Mouse (Mus musculus) induced T-regulatory cell, adult 2 months (primary cell): ENCODE data around the gene Ppp2r2c.

Experiments
- DNase-seq: peaks from one replicate; pipeline ENCODE4 v3.0.0-alpha.2; 2012; ENCODE audit warnings: low read depth

The Ppp2r2c gene

DNA sequence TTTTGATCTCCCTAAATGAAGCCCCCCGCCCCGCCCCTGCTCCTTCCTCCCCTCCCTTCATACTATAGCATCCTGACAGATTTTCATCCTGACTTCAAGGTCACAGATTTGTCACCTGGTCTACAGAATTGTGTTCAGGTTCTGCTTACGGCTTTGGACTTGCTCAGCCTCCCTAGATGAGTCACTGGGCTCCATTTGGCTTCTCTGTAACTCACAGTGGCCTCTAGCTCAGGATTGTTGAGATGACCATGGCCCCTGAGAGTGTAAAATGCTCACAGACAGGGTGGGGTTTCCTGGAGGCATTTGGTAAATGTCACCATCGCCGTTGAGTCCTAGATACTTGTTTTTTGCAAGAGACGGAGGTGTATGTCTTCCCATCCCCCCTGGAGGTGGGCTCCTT lies 2.6 kb downstream of the Ppp2r2c start:
- DNase-seq, result no peak

- no peak for DNase-seq
These were observed 7.6 kb downstream of the Ppp2r2c start for GRCm38 (mm10) chr5:36875956-36876355.

GRCm38 (mm10) chr5:36876777-36877396 lies 8.6 kb downstream of the Ppp2r2c start:
- DNase-seq, result no peak

DNA sequence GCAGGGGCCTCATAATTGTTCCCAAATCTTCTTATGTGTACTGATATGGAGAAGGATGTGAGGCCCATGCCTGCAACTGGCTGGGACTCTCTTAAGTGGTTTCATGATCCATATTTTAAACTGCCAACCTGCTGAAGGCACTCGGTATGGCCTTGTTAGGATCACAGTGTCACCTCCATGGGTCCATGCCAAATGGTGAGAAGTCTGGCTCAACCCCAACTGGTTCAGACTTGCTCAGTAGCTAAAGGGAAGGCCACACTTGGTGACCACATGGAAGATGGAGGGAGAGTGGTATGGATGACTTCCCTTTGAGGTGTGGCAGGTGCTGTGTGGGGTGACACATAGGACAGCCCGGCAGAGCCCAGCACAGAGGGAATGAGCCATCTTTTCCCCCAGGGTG lies 9.3 kb downstream of the Ppp2r2c start:
- no peak for DNase-seq

- no peak for DNase-seq
These were observed 10.5 kb downstream of the Ppp2r2c start for GRCm38 (mm10) chr5:36878801-36879200.

- no peak for DNase-seq
These were observed 12.3 kb downstream of the Ppp2r2c start for GRCm38 (mm10) chr5:36880622-36881021.

DNA sequence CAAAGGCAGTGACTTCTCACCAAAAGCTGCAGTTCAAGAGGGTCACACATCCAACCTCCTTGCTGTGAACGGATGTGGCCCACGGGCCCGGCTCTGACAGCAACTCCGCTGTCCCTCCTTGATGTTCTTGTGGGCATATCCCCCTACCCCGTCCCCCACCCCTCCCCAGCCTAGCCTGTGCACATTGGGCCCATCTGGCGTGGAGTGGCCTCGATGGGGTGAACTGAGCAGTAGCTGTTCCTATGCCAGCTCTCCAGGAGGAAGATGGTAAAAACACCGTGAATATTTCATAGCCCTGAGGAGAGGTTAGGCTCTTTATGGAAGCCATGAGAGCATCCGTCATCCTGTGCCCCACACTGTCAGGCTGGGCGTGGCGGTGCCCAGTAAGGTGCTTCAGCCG lies 15.2 kb downstream of the Ppp2r2c start:
- DNase-seq, result no peak

DNA sequence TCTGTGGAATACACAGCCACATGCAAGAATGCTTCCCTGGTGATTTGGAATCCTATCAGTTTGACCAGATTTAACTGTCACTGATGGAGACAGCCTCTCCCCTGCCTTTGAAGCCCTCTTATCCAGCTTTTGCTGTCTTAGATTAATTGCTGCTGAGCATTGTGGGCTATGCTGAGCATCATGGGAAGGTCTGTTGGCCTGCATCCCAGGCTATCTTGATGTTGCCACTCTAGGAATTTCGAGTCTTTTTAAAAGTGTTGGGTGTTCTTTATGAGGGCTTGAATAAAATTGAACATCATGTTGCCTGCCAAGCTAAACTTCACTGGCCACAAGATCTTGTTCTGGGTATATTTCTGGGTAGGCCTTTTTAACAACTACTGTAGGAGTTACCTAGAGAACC lies 16.8 kb downstream of the Ppp2r2c start:
- DNase-seq, result no peak

DNA sequence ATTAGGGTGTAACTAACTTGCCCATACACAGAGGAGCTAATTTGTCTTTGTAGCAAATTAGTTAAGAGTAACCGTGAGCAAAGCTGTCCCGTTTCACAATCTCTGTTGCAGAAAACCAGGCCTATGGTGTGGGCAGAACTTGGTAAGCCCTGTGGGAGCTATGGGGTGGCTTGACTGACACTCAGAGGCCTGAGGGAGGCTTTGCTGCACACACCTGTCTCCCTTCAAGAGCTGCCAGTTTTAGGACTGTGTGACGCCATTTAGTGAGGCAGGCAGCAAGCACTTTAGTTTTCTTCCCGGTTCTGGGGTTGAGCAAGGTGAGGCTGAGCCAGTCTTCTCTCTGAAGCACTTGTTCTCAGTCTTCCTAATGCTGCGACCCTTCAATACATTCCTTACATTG lies 17.3 kb downstream of the Ppp2r2c start:
- no peak for DNase-seq

GRCm38 (mm10) chr5:36886298-36886697 lies 18.0 kb downstream of the Ppp2r2c start:
- DNase-seq, result no peak

GRCm38 (mm10) chr5:36886852-36887283 lies 18.6 kb downstream of the Ppp2r2c start:
- no peak for DNase-seq

DNA sequence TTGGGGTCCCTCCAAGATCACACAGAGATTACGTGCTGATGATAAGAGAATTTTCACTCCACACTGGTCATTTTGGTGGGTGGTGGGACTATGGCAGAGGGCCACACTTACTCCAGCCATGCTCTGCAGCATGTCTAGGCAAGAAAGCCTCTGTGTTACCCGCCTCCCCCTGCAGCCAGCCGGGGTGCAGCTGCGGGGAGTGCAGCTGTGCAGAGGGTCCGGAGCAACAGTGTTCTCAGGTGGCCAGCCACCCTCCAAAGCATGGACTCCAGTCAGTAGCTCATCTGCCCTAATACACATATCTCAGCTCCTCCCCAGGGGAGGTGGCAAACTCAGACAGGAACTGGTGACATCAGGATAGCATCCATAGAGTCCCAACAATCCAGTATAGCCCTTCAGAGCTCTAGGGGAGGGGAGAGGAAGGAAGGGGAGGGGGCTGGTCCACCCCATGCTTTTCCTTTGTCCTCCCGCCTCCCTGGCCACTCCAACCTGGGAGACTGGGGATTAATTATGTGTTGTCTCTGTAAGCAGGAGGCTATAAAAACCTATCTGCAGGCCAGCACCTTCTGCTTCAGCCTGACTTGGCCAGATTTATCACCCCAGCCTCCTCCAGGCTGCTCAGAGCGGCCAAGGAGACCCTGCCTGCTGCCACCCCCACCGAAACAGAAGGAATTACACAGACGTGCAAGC lies 19.1 kb downstream of the Ppp2r2c start:
- DNase-seq, result no peak

DNA sequence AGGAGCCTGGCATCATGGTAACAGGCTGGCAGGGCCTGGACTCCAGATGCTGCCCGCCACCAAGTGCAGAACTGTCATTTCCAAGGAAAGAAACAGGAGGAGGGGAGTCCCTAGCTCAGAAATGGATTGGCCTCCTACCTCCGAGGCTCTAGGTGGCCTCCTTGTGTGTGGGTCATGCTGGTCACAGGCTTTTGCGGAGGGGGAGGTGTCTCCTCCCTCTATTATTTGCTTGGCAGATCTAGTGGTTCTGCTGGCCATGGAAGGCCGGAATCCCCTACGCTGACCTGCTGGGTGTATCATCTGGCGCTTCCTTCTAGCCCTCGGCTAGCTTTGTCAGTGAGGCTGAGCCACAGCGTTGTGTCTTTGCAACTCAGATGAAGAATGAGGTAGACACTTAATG lies 20.2 kb downstream of the Ppp2r2c start:
- DNase-seq, result no peak

DNA sequence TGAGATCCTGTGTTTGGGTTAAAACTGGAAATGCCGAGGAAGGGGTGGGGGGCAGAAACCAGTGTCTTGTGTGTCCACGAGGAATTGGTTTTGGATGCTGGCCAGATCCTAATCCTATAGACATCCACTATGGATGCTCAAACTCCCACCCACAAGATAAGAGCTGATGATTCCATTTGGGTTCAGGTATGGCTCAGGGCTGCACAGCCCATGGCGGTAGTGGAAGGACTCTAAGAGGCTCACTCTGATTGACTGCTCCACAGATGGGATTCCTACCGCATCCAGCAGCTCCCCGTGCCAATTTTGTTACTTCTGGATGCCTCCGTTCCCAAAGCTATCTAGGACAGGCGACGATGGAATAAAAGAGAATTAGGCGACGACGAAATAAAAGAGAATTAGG lies 20.6 kb downstream of the Ppp2r2c start:
- no peak for DNase-seq

DNA sequence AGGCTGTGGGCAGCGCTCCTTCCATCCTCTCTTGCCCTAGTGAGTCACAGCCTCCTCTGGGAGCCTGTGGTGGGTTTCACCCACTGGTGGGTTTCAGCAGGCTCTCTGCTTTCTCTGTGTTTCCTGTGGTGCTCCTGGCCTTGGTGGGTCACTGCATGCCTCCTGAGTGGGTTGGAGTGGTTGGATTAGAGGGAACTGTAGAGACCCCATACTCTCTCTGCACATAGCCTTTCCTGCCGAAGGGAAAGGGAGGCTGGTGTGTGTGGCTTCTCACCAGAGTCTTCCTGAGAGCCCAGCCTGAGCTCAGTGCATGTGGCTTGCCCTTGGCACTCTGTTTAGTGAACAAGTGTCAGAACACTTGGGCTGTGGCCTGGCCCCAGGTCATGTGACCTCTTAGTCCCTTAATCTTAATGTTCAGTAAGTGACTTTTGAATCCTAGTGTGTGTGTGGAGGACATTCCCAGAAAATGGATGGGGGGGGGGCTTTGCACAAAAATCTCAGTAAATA lies 21.1 kb downstream of the Ppp2r2c start:
- DNase-seq, result no peak

DNA sequence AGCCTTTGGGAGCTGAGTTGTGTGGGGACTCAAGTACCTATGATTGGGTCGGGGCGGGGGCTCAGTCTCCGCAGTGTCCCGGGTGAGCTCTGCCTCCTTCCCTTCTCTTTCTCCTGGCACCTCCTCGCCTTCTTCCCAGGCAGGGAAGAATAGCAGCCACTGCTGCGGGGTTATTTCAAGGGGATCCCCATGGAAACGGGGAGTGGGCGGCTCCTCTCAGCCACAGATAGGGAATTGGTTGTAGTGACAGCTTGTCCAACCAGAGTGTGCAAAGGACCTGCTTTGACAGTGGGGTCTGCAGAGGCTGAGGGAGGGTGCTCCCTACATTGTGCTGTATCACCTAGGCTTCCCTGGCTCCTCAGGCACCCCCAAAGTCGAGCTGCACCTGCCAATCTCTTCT lies 22.5 kb downstream of the Ppp2r2c start:
- no peak for DNase-seq

DNA sequence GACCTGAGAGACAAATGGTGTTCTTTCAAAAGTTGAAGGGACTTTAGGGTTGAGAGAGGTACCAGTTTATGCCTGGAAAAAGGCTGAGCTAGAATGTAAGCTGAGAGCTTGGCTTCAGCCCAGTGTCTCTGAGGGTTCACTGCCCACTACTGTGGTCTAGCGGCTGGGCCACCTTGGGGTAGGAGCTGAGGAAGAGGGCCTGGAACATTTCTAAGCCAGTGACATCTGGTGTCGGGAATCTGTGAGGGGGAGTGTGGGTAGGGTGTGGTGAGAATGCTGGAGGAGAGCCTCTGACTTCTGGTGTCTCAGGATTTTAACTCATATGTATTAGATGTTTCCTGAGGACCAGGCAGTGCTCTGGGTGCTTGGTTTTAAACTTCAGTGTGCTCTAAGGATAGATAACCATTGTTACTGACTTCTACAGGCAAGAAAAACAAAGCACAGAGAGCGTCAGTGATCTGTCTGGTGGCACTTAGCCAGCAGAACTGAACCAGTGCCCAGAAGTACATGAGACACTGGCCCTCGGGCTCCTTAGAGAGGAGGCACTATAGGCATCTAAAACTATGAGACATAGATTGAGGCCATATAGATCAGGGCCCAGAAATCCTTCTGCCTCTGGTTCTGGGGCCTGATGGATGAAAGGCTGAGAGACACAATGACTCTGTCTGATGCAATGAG lies 23.6 kb downstream of the Ppp2r2c start:
- DNase-seq, result no peak

GRCm38 (mm10) chr5:36893263-36893662 lies 24.9 kb downstream of the Ppp2r2c start:
- DNase-seq, result no peak

DNA sequence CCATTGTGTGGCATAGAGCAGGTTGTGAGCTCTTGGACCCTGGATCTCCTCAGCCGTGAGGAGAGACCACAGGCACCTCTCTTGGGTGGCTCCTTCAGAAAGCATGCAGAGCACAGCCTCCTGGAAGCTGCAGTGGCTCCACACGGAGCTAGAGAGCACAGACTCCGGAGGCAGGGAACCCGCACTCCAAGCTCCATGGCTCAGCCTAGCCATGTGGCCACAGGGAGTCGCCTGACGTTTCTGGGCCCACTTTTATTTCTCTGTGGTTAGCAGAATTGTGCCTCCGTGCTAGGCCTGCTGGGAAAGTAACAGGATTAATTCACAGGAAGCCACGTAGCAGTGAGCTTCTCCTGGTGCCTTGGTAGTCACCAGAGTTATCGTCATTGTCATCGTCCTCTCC lies 25.8 kb downstream of the Ppp2r2c start:
- DNase-seq, result no peak

- no peak for DNase-seq
These were observed 26.5 kb downstream of the Ppp2r2c start for GRCm38 (mm10) chr5:36894604-36895368.

DNA sequence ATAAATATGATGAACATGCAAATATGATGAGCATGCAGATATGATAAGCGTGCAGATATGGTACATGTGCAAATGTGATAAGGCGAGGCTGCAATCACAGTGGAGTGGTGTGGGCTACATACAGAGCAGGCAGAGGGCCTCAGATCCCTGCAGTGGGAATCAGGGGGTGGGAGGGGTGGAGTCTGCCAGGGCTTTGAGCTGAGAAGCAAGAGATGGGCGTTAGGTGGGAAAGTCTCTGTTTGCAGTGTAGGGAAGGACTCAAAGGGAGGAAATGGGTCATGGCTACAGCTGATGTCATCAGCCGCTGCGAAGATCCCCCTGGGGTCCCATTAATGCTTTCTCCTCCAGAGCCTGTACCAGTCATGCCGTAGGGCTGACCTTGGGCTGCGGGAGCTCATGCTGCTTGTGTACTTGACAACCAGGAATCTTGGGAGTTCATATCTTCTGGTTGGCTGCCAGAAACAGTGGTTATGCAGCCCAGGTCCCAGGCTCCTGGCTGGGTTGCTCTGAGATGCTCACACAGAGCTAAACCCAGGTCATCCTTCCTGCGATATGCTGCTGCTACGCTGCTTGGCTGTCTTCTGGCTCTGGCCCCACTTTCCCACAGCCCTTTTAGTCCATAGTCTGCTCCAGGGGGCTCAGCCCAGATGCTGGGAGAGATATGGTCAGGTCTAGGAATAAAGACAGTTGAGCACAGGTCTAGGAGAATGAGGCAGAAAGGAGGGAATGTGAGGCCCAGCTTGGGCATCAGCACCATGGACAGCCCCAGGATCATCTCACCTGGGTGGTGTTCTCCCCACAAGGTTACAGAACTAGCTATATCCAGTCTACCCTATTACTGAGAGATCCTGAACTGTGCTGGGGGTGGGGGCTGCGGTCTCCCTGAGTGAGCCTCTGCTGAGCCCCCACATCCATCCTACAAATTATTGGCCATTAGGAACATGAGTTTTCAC lies 27.6 kb downstream of the Ppp2r2c start:
- DNase-seq, result no peak
